Mouse (Mus musculus): ENCODE measurements at regions not wholly inside any gene's neighbourhood (a gene's known extent, or its start where the extent isn't known, plus 50 kb on each side); places are given as distances from the start of the nearest gene placed in this dataset.
"Not testable (repeated sequence)": the region's sequence is repeated elsewhere in the genome, so short reads cannot be mapped to it uniquely, and the experiment has no call there.

GRCm38 (mm10) chr6:24384193-24384888 lies 130.5 kb downstream of the Iqub start:
- no peak for ATAC-seq (replicated peaks)
- no peaks in the 10 kb centered on the region for H3K4me1 ChIP-seq
- no peak overlapping the region for H3K27ac ChIP-seq

DNA sequence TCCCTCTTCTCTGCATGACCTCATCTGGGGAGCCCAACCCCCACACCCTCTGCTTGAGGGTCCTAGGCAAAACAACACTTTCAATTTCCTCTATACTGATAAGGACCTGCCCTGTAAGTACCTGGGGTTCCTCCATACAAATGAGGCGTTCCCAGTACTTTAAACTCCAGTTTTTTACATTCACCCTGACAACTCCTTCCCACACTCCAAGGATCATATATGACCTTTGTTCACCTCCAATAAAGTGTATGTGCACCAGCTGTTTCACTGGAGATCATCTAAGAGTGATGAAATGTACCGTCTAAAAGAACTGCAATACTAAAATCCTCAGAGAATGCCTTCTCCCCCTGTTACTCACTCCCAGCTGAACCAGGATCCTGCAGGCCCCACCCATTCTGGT lies 135.0 kb downstream of the Iqub start:
- H3K4me2 ChIP-seq: no peak overlapping the region
- no peak overlapping the region for H3K27ac ChIP-seq
- no peak for ATAC-seq (replicated peaks)
- no peak overlapping the region for H3K9ac ChIP-seq
- no peaks in the 10 kb centered on the region for H3K36me3 ChIP-seq (replicated peaks)
- no peaks in the 10 kb centered on the region for H3K4me1 ChIP-seq
- no peak overlapping the region for H3K4me3 ChIP-seq
- H3K9me3 ChIP-seq: no peaks in the 10 kb centered on the region
- WGBS: 81% methylated on average over 2 of the region's 2 CpGs
- no peaks in the 10 kb centered on the region for H3K27me3 ChIP-seq (replicated peaks)

More at GRCm38 (mm10) chr6:24384193-24384888, 130.5 kb downstream of the Iqub start:
- no peaks in the 10 kb centered on the region for H3K36me3 ChIP-seq (replicated peaks)
- no peaks in the 10 kb centered on the region for H3K27me3 ChIP-seq (replicated peaks)
- no peak overlapping the region for H3K4me3 ChIP-seq
- no peak overlapping the region for H3K9ac ChIP-seq
- WGBS: 84% methylated on average over 11 of the region's 11 CpGs
- H3K9me3 ChIP-seq: no peaks in the 10 kb centered on the region
- no peak overlapping the region for H3K4me2 ChIP-seq

- H3K4me2 ChIP-seq: no peak overlapping the region
- H3K36me3 ChIP-seq (replicated peaks): no peaks in the 10 kb centered on the region
- 56% methylated on average over 4 of the region's 4 CpGs for WGBS
- H3K9me3 ChIP-seq: no peaks in the 10 kb centered on the region
- H3K4me3 ChIP-seq: no peak overlapping the region
- H3K27ac ChIP-seq: no peak overlapping the region
- ATAC-seq (replicated peaks): no peak
- H3K27me3 ChIP-seq (replicated peaks): no peaks in the 10 kb centered on the region
- no peaks in the 10 kb centered on the region for H3K4me1 ChIP-seq
- no peak overlapping the region for H3K9ac ChIP-seq
Measured at GRCm38 (mm10) chr6:24376728-24377127, 138.1 kb downstream of the Iqub start.

DNA sequence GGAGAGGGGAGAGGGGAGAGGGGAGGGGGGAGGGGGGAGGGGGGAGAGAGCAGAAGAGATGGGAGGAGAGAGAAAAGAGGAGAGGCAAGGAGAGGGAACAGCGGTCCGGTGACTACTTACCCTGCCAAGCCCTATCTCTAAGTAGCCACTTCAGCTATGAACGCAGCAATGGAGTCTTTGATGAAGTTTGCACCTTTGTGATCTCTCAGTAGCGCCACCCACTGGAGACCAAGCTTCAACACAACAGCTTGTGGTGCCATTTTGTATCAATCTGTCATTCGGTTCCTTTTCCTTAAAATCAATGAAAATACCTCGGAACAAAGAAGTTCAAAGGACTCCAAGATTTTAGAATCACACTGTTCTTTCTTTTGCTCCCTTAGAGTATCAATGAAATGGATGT lies 141.7 kb downstream of the Iqub start:
- H3K9me3 ChIP-seq: no peaks in the 10 kb centered on the region
- no peaks in the 10 kb centered on the region for H3K36me3 ChIP-seq (replicated peaks)
- WGBS: 81% methylated on average over 6 of the region's 6 CpGs
- no peak overlapping the region for H3K27ac ChIP-seq
- no peaks in the 10 kb centered on the region for H3K4me1 ChIP-seq
- ATAC-seq (replicated peaks): no peak
- H3K27me3 ChIP-seq (replicated peaks): no peaks in the 10 kb centered on the region
- no peak overlapping the region for H3K4me3 ChIP-seq
- no peak overlapping the region for H3K9ac ChIP-seq
- H3K4me2 ChIP-seq: no peak overlapping the region

- WGBS: 81% methylated on average over 1 of the region's 1 CpGs
- Histone ChIP-seq H3K9me3 (no peaks in the 10 kb centered on the region), H3K4me1 (no peaks in the 10 kb centered on the region), H3K4me3 (no peak overlapping the region), H3K4me2 (no peak overlapping the region), H3K27me3 (replicated peaks) (no peaks in the 10 kb centered on the region), H3K9ac (no peak overlapping the region), H3K27ac (no peak overlapping the region), H3K36me3 (replicated peaks) (no peaks in the 10 kb centered on the region)
- ATAC-seq (replicated peaks): no peak
Measured at GRCm38 (mm10) chr6:24371680-24372079, 143.2 kb downstream of the Iqub start.

DNA sequence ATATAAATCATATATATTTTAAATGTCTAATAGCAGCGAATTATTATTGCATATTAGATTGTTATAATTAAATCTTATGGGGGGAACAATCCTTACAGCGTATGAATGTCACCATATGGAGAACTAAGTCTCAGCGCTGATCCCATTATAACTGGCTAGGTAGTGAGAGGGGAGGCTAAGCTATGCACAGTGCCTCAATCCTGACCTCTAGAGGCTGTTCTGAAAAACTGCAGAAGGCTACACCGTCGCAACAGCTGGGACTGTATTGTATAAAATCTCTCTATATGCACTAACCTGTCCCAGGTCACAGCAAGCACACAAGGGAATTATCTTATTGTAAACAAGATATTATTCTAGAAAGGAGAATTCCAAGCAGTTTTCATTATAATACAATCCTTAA lies 164.0 kb downstream of the Iqub start:
- Histone ChIP-seq H3K36me3 (replicated peaks) (no peaks in the 10 kb centered on the region), H3K9ac (no peak overlapping the region), H3K27ac (no peak overlapping the region), H3K4me1 (peaks cover 8% of the 10 kb centered on the region), H3K4me3 (no peak overlapping the region), H3K27me3 (replicated peaks) (no peaks in the 10 kb centered on the region), H3K9me3 (no peaks in the 10 kb centered on the region), H3K4me2 (no peak overlapping the region)
- WGBS: 11% methylated on average over 5 of the region's 5 CpGs
- peak; percentile 97 for ATAC-seq (replicated peaks)

DNA sequence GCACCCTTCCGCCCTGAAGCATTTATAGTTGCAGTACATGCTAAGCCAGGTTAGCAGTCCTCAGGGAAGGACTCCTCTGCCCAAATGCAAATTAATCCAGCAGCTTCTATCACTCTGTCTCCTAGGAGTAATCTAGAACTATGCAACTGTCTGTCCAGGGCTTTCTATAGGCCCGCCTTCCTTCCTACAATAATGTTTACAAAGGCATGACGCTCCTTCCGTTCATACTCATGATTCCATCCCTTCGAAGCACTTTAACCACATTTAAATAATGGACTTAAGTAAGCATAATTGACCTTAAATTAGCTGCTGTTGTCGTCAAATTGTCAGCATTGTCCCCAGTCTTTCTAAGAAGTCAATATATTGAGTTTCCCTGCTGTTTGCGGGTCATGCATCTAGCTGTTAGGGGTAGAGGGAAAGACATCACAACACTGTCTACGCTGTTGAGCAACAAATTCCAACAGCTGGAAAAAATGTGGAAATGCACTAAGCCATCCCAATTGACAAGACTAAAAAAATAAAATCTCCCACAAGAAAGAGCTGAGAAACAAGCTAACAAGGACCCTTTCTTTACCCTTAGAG lies 166.3 kb downstream of the Iqub start:
- Histone ChIP-seq H3K9me3 (no peaks in the 10 kb centered on the region), H3K4me3 (no peak overlapping the region), H3K27ac (no peak overlapping the region)

GRCm38 (mm10) chr6:24347745-24348480 lies 167.0 kb downstream of the Iqub start:
- 37% methylated on average over 13 of the region's 13 CpGs for WGBS
- H3K4me1 ChIP-seq: peaks cover 8% of the 10 kb centered on the region
- no peaks in the 10 kb centered on the region for H3K36me3 ChIP-seq (replicated peaks)
- H3K27ac ChIP-seq: no peak overlapping the region
- H3K4me3 ChIP-seq: no peak overlapping the region
- no peaks in the 10 kb centered on the region for H3K9me3 ChIP-seq
- ATAC-seq (replicated peaks): peak; percentile 34
- peak overlapping the region; percentile 37 for H3K4me2 ChIP-seq
- H3K9ac ChIP-seq: no peak overlapping the region
- no peaks in the 10 kb centered on the region for H3K27me3 ChIP-seq (replicated peaks)

More for the DNA sequence above, 166.3 kb downstream of the Iqub start:
- WGBS: 56% methylated on average over 8 of the region's 8 CpGs
- H3K36me3 ChIP-seq (replicated peaks): no peaks in the 10 kb centered on the region
- no peaks in the 10 kb centered on the region for H3K27me3 ChIP-seq (replicated peaks)
- peak; percentile 3; the same call in 1 of the 2 replicates for ATAC-seq (replicated peaks)
- H3K4me2 ChIP-seq: peak overlapping the region; percentile 37
- H3K4me1 ChIP-seq: peaks cover 8% of the 10 kb centered on the region
- no peak overlapping the region for H3K9ac ChIP-seq

GRCm38 (mm10) chr6:24342471-24342870 lies 172.4 kb downstream of the Iqub start:
- ATAC-seq (replicated peaks): no peak
- H3K4me2 ChIP-seq: no peak overlapping the region
- H3K4me3 ChIP-seq: no peak overlapping the region
- no peaks in the 10 kb centered on the region for H3K9me3 ChIP-seq
- H3K27ac ChIP-seq: no peak overlapping the region
- H3K27me3 ChIP-seq (replicated peaks): no peaks in the 10 kb centered on the region
- no peaks in the 10 kb centered on the region for H3K36me3 ChIP-seq (replicated peaks)
- H3K4me1 ChIP-seq: no peaks in the 10 kb centered on the region
- H3K9ac ChIP-seq: no peak overlapping the region

GRCm38 (mm10) chr6:24342056-24342455 lies 172.8 kb downstream of the Iqub start:
- H3K9ac ChIP-seq: no peak overlapping the region
- no peaks in the 10 kb centered on the region for H3K9me3 ChIP-seq
- H3K27ac ChIP-seq: no peak overlapping the region
- no peak overlapping the region for H3K4me2 ChIP-seq
- ATAC-seq (replicated peaks): no peak
- H3K4me1 ChIP-seq: no peaks in the 10 kb centered on the region
- WGBS: 99% methylated on average over 2 of the region's 2 CpGs
- no peak overlapping the region for H3K4me3 ChIP-seq
- no peaks in the 10 kb centered on the region for H3K36me3 ChIP-seq (replicated peaks)
- H3K27me3 ChIP-seq (replicated peaks): no peaks in the 10 kb centered on the region

DNA sequence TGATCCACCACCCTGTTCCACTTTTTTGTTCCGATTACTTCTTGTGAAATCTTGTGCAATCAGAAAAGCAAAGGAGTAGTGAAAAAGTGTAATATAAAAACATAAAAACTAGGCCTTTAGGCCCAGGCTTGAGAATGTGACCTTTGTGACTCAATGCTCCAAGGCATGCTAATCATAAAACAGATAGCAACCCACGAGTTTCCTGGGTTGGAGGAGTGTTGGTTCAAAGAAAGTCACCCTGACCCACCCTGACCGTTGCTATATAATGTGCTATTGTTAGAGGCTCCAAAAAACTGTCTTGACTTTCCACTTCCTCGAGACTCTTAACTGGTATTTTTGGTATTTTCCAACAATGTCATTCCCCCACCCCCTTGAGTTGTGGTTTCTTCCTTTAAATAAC lies 172.2 kb upstream of the Slc13a1 start:
- H3K4me3 ChIP-seq; H3K4me1 ChIP-seq; H3K4me2 ChIP-seq; H3K9ac ChIP-seq; ATAC-seq (replicated peaks); H3K36me3 ChIP-seq (replicated peaks); H3K27me3 ChIP-seq (replicated peaks); H3K9me3 ChIP-seq; H3K27ac ChIP-seq: not testable (repeated sequence)
- WGBS: 81% methylated on average over 4 of the region's 4 CpGs

GRCm38 (mm10) chr6:24325215-24325614 lies 157.3 kb upstream of the Slc13a1 start:
- no peaks in the 10 kb centered on the region for H3K9me3 ChIP-seq
- no peaks in the 10 kb centered on the region for H3K27me3 ChIP-seq (replicated peaks)
- no peak overlapping the region for H3K9ac ChIP-seq
- no peak for ATAC-seq (replicated peaks)
- no peaks in the 10 kb centered on the region for H3K36me3 ChIP-seq (replicated peaks)
- H3K4me2 ChIP-seq: no peak overlapping the region
- H3K4me3 ChIP-seq: no peak overlapping the region
- no peaks in the 10 kb centered on the region for H3K4me1 ChIP-seq
- H3K27ac ChIP-seq: no peak overlapping the region

- Histone ChIP-seq H3K27ac (no peak overlapping the region), H3K9me3 (no peaks in the 10 kb centered on the region), H3K27me3 (replicated peaks) (no peaks in the 10 kb centered on the region), H3K36me3 (replicated peaks) (no peaks in the 10 kb centered on the region), H3K4me1 (no peaks in the 10 kb centered on the region), H3K4me3 (no peak overlapping the region), H3K4me2 (no peak overlapping the region), H3K9ac (no peak overlapping the region)
- WGBS: 77% methylated on average over 3 of the region's 3 CpGs
- ATAC-seq (replicated peaks): no peak
Measured at GRCm38 (mm10) chr6:24324718-24325117, 156.8 kb upstream of the Slc13a1 start.

Measured in midbrain, embryonic 15.5 days (tissue).